Mouse (Mus musculus): ENCODE results near the gene Patz1. TPM values are rescaled to one million over a fixed set of nuclear protein-coding genes. Genes with fewer than 3 reads are reported as not detected.
A peak's percentile ranks its signal among the peaks of the same experiment; 100 is the strongest.

Gene Patz1
- polyA plus RNA-seq, 1 experiment, result 41.0 TPM

DNA sequence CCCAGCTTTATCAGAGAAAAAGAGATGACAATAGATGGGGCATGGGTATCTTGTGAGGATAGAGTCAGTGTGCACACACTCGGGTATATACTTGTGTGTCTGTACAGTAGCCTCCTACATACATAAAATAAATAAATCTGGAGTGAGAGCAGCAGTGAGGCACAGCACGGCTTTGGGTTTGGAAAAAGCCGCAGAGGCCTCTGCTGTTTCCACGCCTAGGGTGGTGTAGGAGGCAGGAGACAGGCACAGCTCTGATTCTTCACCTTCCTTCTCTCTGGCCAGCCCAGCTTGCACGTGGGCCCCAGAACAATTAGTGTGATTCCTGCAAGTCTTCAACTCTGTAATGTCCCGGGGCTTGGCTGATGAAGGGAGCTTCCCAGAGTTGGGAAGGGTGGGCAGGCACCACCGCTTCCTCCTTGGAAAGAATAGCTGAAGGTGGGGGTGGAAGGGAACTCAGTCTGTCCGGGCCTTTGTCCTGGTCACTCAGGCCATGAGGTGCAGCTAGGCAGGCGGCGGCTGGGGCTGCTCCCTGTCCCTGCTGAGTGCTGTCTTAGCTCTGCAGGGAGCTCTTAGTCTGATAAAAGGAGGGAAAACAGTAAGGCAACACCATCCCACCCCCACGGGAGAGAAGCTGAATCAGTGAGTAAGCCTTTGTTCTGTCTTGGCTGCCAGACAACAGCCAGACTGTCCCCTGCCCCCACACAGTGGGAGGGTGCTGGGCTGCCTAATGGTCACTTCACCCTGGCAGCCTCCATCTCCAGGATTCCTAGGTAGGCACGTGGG, 48.7 kb downstream of the Patz1 start:
- Histone ChIP-seq H3K4me1 (ENCODE audit: control insufficient read depth, insufficient read depth, low read length) (peaks cover 49% of the 10 kb centered on the region), H3K4me3 (replicated peaks; ENCODE audit: insufficient read depth, low read depth, low read length) (no peak overlapping the region), H3K27me3 (ENCODE audit: control insufficient read depth, insufficient read depth, low read length) (no peaks in the 10 kb centered on the region), H3K27ac (ENCODE audit: insufficient read depth, low read length) (peak overlapping the region; percentile 54)
- no peak for TF ChIP-seq CTCF (IDR thresholded peaks at IDR 0.05; ENCODE audit: borderline replicate concordance, insufficient read depth, low read depth, low read length)
- 0 out of 2 replicates have a peak, but pooled peaks have one; percentile 7 for TF ChIP-seq POLR2A (IDR thresholded peaks at IDR 0.05; ENCODE audit: borderline replicate concordance, insufficient read depth, low read length)
- peak; percentile 84 to 91 for DNase-seq
- 6% methylated on average over 12 of the region's 12 CpGs for WGBS

DNA sequence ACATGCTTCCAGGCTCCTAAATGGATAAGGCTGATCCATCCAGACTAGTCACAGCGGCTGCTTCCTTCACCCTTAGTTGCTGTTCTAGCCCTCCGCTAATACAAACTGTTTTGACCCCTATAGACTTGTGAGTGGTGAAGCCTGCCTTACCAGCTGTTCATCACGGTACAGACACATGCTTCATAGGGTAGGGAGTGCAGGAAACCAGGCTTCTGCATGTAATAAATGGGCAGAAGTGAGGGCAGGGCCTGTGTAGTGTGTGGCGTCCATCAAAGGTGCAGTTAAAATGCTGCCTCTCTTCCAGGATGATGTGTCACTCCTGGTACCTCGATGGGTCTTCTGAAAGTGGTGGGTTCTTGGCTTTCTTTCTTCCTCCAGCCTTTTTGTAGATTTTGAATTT, 49.3 kb downstream of the Patz1 start:
- Histone ChIP-seq H3K4me3 (replicated peaks; ENCODE audit: insufficient read depth, low read depth, low read length) (no peak overlapping the region), H3K27me3 (ENCODE audit: control insufficient read depth, insufficient read depth, low read length) (no peaks in the 10 kb centered on the region), H3K27ac (ENCODE audit: insufficient read depth, low read length) (peak overlapping the region; percentile 54; the same call in 1 of the 2 replicates), H3K4me1 (ENCODE audit: control insufficient read depth, insufficient read depth, low read length) (peaks cover 48% of the 10 kb centered on the region)
- TF ChIP-seq POLR2A (IDR thresholded peaks at IDR 0.05; ENCODE audit: borderline replicate concordance, insufficient read depth, low read length) (no peak), CTCF (IDR thresholded peaks at IDR 0.05; ENCODE audit: borderline replicate concordance, insufficient read depth, low read depth, low read length) (no peak)
- WGBS, result 32% methylated on average over 5 of the region's 5 CpGs
- no peak for DNase-seq

DNA sequence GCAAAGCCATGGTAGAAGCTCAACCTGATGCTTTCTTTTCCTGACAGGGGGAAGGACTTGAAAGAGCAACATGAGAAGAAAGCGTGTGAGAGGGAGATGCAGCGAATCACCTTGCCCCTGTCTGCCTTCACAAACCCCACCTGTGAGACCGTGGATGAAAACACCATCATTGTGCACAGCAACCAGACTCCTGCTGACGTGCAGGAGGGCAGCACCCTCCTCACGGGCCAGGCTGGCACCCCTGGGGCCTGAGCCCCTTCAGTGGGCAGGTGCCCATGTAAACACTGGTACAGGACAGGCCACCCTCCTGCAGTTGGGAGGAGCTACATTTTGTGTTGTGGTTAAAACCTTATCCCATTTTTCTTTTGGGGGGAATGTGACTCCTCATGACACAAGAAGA, 52.8 kb downstream of the Patz1 start:
- H3K27me3 ChIP-seq (ENCODE audit: control insufficient read depth, insufficient read depth, low read length), result no peaks in the 10 kb centered on the region

DNA sequence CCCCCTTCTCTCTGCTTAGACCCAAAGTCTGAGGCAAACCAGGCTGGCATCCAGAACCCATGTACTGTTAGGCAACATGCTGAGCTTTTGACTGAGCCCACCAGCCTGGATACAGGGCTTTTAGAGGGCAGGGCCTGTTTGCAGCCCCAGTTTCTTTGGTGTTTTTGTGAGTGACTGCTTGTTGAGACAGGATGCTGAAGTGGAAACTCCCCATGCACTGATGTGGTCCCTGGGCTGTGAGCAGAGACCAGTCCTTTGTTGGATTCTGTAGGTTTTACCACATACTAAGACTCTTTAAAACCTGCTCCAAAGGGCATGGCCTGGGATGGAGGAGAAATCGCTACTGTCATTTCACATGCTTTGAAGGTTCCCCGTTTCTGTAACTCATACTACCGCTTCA, 56.2 kb downstream of the Patz1 start:
- no peak for DNase-seq
- H3K4me1 ChIP-seq (ENCODE audit: control insufficient read depth, insufficient read depth, low read length), result peaks cover 12% of the 10 kb centered on the region
- H3K4me3 ChIP-seq (replicated peaks; ENCODE audit: insufficient read depth, low read depth, low read length), result no peak overlapping the region
- 82% methylated on average over 3 of the region's 3 CpGs for WGBS
- H3K27me3 ChIP-seq (ENCODE audit: control insufficient read depth, insufficient read depth, low read length), result no peaks in the 10 kb centered on the region
- no peak overlapping the region for H3K27ac ChIP-seq (ENCODE audit: insufficient read depth, low read length)
- TF ChIP-seq CTCF (IDR thresholded peaks at IDR 0.05; ENCODE audit: borderline replicate concordance, insufficient read depth, low read depth, low read length), result no peak
- no peak for TF ChIP-seq POLR2A (IDR thresholded peaks at IDR 0.05; ENCODE audit: borderline replicate concordance, insufficient read depth, low read length)

More for the DNA sequence above, 52.8 kb downstream of the Patz1 start:
- TF ChIP-seq CTCF (IDR thresholded peaks at IDR 0.05; ENCODE audit: borderline replicate concordance, insufficient read depth, low read depth, low read length), result no peak
- no peak for TF ChIP-seq POLR2A (IDR thresholded peaks at IDR 0.05; ENCODE audit: borderline replicate concordance, insufficient read depth, low read length)
- H3K4me3 ChIP-seq (replicated peaks; ENCODE audit: insufficient read depth, low read depth, low read length), result no peak overlapping the region
- no peak for DNase-seq
- peaks cover 24% of the 10 kb centered on the region for H3K4me1 ChIP-seq (ENCODE audit: control insufficient read depth, insufficient read depth, low read length)
- WGBS, result 77% methylated on average over 5 of the region's 5 CpGs
- H3K27ac ChIP-seq (ENCODE audit: insufficient read depth, low read length), result no peak overlapping the region

DNA sequence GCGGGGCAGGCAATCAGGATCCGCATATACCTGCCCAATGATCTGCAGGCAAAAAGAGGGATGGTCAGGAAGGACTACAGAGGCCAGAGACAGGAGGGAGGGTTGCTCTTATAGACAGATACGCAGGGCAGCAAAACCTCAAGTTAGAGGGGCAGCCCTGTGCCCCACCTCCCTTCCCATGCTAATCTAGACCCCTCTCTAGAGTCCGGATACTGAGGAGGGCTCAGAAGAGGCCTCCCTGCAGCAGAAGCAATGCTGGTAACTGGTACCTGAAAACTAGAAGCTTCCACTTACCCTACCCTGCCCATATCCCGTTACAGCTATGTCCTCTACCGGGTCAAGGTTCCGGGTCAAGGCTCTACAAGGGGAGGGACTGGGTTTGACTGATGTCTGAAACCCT, 57.7 kb downstream of the Patz1 start:
- Histone ChIP-seq H3K4me3 (replicated peaks; ENCODE audit: insufficient read depth, low read depth, low read length) (no peak overlapping the region), H3K4me1 (ENCODE audit: control insufficient read depth, insufficient read depth, low read length) (peaks cover 11% of the 10 kb centered on the region), H3K27me3 (ENCODE audit: control insufficient read depth, insufficient read depth, low read length) (no peaks in the 10 kb centered on the region), H3K27ac (ENCODE audit: insufficient read depth, low read length) (no peak overlapping the region)
- TF ChIP-seq CTCF (IDR thresholded peaks at IDR 0.05; ENCODE audit: borderline replicate concordance, insufficient read depth, low read depth, low read length) (no peak), POLR2A (IDR thresholded peaks at IDR 0.05; ENCODE audit: borderline replicate concordance, insufficient read depth, low read length) (no peak)
- WGBS, result 92% methylated on average over 7 of the region's 7 CpGs
- no peak for DNase-seq

DNA sequence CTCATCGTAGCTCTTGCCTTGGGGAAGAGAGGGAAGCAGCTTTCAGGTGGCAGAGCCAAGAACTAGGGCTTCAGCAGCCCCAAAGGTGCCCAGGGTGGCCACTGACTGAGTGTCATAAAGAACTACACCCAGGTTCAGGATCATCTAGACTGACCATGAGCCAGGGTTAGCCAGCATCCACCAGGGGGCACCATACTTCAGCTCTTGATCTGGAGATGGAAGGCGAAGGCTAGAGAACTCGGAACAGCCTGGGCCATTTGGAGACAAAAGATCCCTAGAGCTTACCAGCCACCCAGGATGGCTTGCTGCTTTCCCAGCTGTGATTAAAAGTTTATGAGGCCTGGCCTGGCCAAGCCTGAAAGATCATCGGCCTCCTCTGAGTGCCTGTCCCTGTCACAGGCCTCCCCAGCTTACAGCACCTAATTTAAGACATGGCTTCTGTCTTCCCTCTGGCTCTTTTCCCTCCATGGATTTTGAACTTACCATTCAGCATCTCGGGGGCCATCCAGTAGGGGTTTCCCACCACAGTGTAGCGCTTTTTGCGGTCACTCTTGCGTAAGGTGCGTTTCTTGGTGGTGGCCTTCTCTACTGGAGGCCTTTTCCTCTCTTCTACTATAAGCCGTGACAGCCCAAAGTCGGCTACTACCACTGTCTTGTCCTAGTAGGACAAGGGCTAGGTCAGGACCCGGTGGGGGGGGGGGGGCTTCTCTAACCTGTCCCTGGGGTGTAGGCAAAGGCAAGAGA, 58.6 kb downstream of the Patz1 start:
- H3K27me3 ChIP-seq (ENCODE audit: control insufficient read depth, insufficient read depth, low read length), result no peaks in the 10 kb centered on the region
- DNase-seq, result peak; percentile 86 to 90
- 52% methylated on average over 12 of the region's 12 CpGs for whole genome bisulfite sequencing
- TF ChIP-seq CTCF (IDR thresholded peaks at IDR 0.05; ENCODE audit: borderline replicate concordance, insufficient read depth, low read depth, low read length), result peak; percentile 88
- TF ChIP-seq POLR2A (IDR thresholded peaks at IDR 0.05; ENCODE audit: borderline replicate concordance, insufficient read depth, low read length), result no peak
- H3K4me1 ChIP-seq (ENCODE audit: control insufficient read depth, insufficient read depth, low read length), result peaks cover 11% of the 10 kb centered on the region
- H3K4me3 ChIP-seq (replicated peaks; ENCODE audit: insufficient read depth, low read depth, low read length), result no peak overlapping the region
- H3K27ac ChIP-seq (ENCODE audit: insufficient read depth, low read length), result no peak overlapping the region

DNA sequence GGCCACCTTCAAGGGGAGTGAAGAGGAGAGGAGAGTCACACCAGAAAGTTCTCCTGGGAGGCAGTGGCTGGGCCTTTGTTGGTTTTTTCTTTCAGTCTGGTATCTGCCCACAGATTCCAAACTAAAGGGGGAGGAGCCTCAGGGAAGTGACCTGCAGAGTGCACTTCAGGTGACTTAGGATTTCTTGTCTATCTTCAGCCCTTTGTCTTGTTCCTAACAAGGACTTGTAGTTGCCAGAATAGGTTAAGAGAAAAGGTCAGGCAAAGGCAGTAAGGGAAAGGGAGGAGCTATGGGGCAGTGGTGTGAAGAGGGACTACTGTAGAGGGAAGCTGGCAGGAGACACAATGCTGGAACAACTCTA, 59.1 kb downstream of the Patz1 start:
- TF ChIP-seq POLR2A (IDR thresholded peaks at IDR 0.05; ENCODE audit: borderline replicate concordance, insufficient read depth, low read length), result no peak
- TF ChIP-seq CTCF (IDR thresholded peaks at IDR 0.05; ENCODE audit: borderline replicate concordance, insufficient read depth, low read depth, low read length), result no peak
- Histone ChIP-seq H3K4me1 (ENCODE audit: control insufficient read depth, insufficient read depth, low read length) (peaks cover 11% of the 10 kb centered on the region), H3K27me3 (ENCODE audit: control insufficient read depth, insufficient read depth, low read length) (no peaks in the 10 kb centered on the region), H3K27ac (ENCODE audit: insufficient read depth, low read length) (no peak overlapping the region), H3K4me3 (replicated peaks; ENCODE audit: insufficient read depth, low read depth, low read length) (no peak overlapping the region)
- no peak for DNase-seq

Data from cerebellum, adult 2 months (tissue).